Mouse (Mus musculus): ENCODE measurements around the gene Acoxl.

The Acoxl gene

GRCm38 (mm10) chr2:128041066-128041750, 202.5 kb downstream of the Acoxl start:
- DNase-seq = no peak

- DNase-seq = no peak
Observed at GRCm38 (mm10) chr2:128046454-128046853, 207.8 kb downstream of the Acoxl start.

- no peak for DNase-seq
Observed at GRCm38 (mm10) chr2:128054905-128055304, 216.2 kb downstream of the Acoxl start.

- DNase-seq = no peak
Observed at GRCm38 (mm10) chr2:128057872-128058271, 219.2 kb downstream of the Acoxl start.

- DNase-seq = no peak
Observed at GRCm38 (mm10) chr2:128058627-128059026, 220.0 kb downstream of the Acoxl start.

DNA sequence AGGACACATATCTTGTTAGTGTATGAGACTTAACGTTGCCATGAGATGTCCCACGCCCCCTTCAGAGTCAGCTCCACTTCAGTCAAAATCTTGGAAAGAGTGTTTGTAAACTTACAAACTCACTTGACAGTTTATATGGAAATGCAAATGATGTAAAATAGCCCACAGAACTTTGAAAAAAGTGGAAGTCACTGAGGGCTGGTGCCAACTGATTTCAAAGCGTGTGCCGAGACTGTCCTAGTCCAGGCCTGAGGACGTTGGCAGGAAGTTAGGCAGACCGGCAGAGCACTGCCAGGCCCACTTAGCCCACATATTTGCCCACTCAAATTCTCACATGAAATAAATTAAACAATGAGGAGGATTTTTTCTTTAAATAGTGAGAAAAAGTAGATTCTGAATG, 221.5 kb downstream of the Acoxl start:
- no peak for DNase-seq

DNA sequence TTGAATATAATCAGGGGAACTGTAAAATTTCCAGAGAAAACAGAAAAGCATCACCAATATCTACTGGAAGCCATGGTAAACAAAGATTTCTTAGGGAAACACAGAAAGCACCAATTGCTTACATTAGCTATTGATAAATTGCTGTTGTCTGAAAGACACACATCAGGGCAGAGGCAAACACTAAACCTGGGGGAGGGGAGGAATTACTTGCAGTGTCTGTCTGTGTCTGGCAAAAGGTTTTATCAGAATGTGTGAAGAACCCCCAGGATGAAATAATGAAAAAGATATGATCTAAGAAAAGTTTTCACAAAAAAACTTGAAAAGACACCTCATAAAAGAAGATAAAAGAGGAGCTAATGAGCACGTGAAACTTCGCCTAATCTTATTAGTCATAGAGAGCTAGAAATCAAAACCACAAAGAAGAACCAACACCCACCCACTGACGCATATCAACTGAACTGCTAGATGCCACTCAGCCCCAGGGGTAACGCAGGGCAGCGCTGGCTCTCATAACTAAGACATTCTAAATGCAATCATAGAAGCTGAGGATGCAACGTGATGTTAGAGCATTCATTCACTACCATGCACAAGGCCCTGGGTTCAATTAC, 222.1 kb downstream of the Acoxl start:
- no peak for DNase-seq

GRCm38 (mm10) chr2:128061491-128061890, 222.8 kb downstream of the Acoxl start:
- DNase-seq = no peak

- DNase-seq = no peak
Observed at GRCm38 (mm10) chr2:128062756-128063155, 224.1 kb downstream of the Acoxl start.

DNA sequence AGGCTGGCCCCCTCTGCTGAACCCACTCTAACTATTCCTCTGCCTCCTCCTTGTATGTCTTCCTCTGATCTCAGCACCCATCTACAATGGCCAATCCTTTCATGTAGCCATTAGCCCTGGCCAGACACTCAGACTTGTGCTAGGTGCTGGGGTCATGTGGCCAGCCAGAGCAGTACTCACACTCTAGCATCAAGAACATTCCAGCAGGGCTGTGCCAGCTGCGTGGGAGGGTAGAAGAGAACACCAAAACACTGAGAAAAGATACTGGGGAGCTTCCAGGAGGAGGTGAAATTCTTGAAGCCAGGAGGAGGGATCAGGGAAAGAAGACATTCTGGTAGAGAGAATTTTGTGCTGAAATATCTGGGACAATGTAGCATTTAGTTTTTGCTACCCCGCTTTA, 226.3 kb downstream of the Acoxl start:
- no peak for DNase-seq

GRCm38 (mm10) chr2:128065576-128065975, 226.9 kb downstream of the Acoxl start:
- no peak for DNase-seq

- no peak for DNase-seq
Observed at GRCm38 (mm10) chr2:128067162-128067561, 228.5 kb downstream of the Acoxl start.

- no peak for DNase-seq
Observed at GRCm38 (mm10) chr2:128067596-128067995, 228.9 kb downstream of the Acoxl start.

DNA sequence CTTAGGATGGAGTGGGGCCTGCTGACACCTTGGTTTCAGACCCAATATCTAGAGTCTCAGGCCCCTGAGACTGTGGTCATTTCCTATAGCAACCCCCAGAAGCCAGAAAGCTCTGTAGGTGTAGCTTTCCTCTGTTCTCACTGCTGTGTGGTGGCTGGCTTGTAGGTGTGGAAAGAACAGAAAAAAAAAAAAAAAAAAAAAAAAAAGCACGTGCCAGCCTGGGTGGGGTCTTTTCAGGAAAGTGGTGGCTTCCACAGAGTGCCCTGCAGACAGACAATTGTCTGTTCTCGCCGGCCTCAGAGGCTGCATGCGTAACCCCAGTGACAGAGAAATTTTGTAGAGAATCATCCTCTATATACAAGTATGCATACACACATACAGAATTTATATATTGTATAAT, 229.5 kb downstream of the Acoxl start:
- DNase-seq = no peak

DNA sequence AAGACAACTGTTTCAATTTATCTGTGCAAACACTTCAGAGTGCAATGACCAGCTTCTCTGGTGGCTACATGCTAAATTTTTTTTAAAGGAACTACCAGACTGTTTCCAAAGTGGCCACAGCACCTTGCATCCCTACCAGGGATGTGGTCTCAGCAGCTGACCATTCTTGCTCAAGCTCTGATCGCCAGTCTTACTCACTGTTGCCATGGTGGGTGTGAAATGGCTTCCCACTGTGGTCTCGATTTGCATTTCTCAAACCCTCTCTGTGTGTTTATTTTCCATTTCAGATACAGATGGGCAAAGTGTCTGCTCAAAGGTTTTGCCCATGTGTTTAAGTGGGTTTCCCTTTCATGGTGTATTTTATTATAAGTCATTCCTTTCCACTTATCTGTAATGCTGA, 230.3 kb downstream of the Acoxl start:
- DNase-seq = no peak

GRCm38 (mm10) chr2:128071791-128072190, 233.1 kb downstream of the Acoxl start:
- no peak for DNase-seq

DNA sequence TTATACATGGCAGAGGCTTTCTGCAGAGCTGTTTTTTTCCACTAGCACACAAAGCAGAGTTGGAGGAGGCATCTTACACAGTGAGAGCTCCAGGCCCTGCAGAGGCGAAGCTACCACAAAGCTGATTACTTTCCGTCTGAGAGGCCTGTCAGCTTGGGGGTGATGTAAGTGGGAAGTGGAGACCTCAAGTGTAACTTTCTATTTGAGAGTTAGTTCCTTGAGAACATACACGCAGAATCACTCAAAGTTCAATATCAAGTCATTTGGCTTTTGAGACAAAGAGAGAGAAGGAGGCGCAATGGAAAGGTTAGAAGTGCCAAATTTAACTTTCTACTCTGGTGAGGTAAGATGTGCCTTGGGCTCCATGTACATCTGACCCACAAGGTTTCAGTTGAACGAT, 234.3 kb downstream of the Acoxl start:
- DNase-seq = no peak

GRCm38 (mm10) chr2:128073603-128074002, 234.9 kb downstream of the Acoxl start:
- DNase-seq = no peak

DNA sequence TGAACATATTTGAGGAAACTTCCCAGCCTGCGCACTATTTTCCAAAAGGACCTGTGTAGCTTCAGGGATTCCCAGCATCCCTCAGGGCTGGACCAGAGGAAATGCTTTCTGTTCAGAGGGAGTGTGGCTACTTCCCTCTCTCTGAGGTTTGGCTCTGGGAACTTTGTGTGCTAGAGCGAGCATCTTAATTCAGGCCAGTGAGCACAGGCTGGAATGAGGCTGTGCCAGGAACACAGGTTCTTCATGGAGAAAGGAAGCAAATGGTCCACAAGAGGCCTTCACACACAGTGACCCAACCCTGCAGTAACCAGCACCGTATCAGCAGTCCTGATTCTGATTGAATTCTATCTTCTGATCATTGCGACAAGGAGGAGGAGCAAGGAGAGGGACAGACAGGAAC, 238.3 kb downstream of the Acoxl start:
- DNase-seq = no peak

DNA sequence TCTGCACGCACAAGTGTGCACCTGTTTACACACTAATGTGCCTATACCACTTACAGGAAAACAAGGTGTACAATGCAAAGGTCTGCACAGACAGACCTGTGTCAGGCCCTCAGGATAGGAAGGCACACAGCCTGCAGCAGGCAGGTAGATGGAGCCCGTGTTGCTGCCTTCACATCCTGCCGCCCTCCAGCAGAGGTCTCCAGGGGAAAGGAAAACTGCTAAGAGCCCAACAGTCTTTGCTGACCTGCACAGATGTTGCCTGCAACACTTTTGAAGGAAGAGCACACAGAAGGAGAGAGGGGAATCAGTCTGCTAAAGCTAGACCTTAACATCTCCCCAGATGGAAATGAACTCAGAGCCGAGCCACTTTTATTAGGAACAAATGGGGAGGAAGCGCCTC, 240.2 kb downstream of the Acoxl start:
- peak; percentile 11 for DNase-seq

- no peak for DNase-seq
Observed at GRCm38 (mm10) chr2:128079316-128079715, 240.6 kb downstream of the Acoxl start.

DNA sequence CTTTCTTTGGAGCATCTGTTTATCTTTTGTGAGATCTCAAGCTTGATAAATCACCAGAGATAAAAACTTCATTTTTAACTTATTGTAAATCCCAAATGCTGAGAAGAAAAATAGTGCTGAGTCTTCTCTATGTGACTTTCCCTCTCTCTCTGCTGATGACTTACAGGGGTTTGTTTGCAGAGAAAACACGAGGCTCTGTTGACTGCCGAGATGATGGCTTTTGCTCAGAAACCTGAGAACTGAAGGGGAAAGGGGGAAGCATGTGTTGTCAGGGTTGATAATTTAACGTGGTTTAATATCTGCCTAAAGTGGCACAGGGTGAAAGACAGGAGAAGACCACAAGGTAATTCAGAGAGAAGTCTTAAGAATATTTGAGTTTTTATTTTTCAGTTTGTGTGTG, 245.2 kb downstream of the Acoxl start:
- no peak for DNase-seq

- DNase-seq = no peak
Observed at GRCm38 (mm10) chr2:128084607-128085006, 245.9 kb downstream of the Acoxl start.

DNA sequence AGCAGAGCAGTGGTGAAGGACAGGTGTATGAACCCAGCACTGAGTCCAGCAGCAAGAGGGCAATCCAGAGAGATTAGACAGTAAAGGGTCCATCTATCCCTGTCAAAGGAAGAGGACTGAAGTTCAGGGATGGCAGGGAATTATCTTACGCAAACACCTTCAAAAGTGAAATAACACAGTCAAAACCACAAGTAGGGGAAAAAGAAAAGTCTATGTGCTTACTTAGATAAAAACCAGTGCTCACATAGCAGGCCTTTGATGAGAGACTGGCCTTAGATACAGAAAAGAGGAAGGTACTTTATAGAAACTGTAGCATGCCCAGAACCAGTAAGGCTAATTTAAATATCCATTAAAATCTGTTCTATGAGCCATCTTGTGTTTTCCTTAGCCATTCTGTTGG, 246.8 kb downstream of the Acoxl start:
- no peak for DNase-seq

- no peak for DNase-seq
Observed at GRCm38 (mm10) chr2:128086301-128086886, 247.7 kb downstream of the Acoxl start.
